Mouse (Mus musculus) forebrain, embryonic 14.5 days (tissue): ENCODE results near the gene Kat5. TPM values are rescaled to one million over a fixed set of nuclear protein-coding genes. Genes with fewer than 3 reads are reported as not detected.

ENCODE experiments used
- polyA plus RNA-seq: library from polyadenylated mRNA; unstranded; fragments of >200 nt; fragmentation: Nextera tagmentation; extraction: Ambion mirVana; gene quantifications from 2 replicates; pipeline ENCODE4 v1.2.1, GENCODE M21; 2014

Gene Kat5
- polyA plus RNA-seq, 1 experiment from 2014 or later, result 43.7 TPM

Other genes with a start within 250 kb of the Kat5 start
- gene Eif1ad, start 243.5 kb downstream of the Kat5 start, polyA plus RNA-seq, result 33.0 and 36.2 TPM in 2 replicates
- gene Banf1, start 243.1 kb downstream of the Kat5 start, polyA plus RNA-seq, result 417 and 471 TPM in 2 replicates
- gene Sart1, start 221.5 kb downstream of the Kat5 start, polyA plus RNA-seq, result 58.3 and 64.2 TPM in 2 replicates
- gene Tsga10ip, start 207.7 kb downstream of the Kat5 start, polyA plus RNA-seq, result not detected in 2 replicates
- 255 and 263 TPM in 2 replicates for gene Drap1, start 185.3 kb downstream of the Kat5 start, polyA plus RNA-seq
- 36.7 and 46.9 TPM in 2 replicates for gene AI837181, start 185.1 kb downstream of the Kat5 start, polyA plus RNA-seq
- gene Fosl1, start 162.7 kb downstream of the Kat5 start, polyA plus RNA-seq, result not detected in 2 replicates
- 5.9 and 6.4 TPM in 2 replicates for gene Ccdc85b, start 152.3 kb downstream of the Kat5 start, polyA plus RNA-seq
- gene Fibp, start 149.6 kb downstream of the Kat5 start, polyA plus RNA-seq, result 153 and 167 TPM in 2 replicates
- gene Ctsw, start 141.7 kb downstream of the Kat5 start, polyA plus RNA-seq, result 3.4 and 5.3 TPM in 2 replicates
- gene Efemp2, start 136.3 kb downstream of the Kat5 start, polyA plus RNA-seq, result 25.1 and 29.0 TPM in 2 replicates
- gene Mus81, start 121.8 kb downstream of the Kat5 start, polyA plus RNA-seq, result 51.8 and 57.1 TPM in 2 replicates
- 4,491 and 4,757 TPM in 2 replicates for gene Cfl1, start 119.8 kb downstream of the Kat5 start, polyA plus RNA-seq
- 0.28 TPM in 1 of 2 replicates, not detected in the other for gene 1700020D05Rik, start 106.5 kb downstream of the Kat5 start, polyA plus RNA-seq
- 55.3 and 73.2 TPM in 2 replicates for gene Snx32, start 99.7 kb downstream of the Kat5 start, polyA plus RNA-seq
- gene Ovol1, start 49.6 kb downstream of the Kat5 start, polyA plus RNA-seq, result 0.16 TPM in 1 of 2 replicates, not detected in the other
- gene Ap5b1, start 42.2 kb downstream of the Kat5 start, polyA plus RNA-seq, result 1.5 and 1.6 TPM in 2 replicates
- gene Rnaseh2c, start 8.4 kb downstream of the Kat5 start, polyA plus RNA-seq, result 85.7 and 95.8 TPM in 2 replicates
- gene Rela, start 27.2 kb upstream of the Kat5 start, polyA plus RNA-seq, result 29.8 and 35.8 TPM in 2 replicates
- 9.2 and 10.2 TPM in 2 replicates for gene Sipa1, start 53.5 kb upstream of the Kat5 start, polyA plus RNA-seq
- 9.2 and 11.8 TPM in 2 replicates for gene Map3k11, start 78.5 kb upstream of the Kat5 start, polyA plus RNA-seq
- 20.9 and 24.6 TPM in 2 replicates for gene Pcnx3, start 78.7 kb upstream of the Kat5 start, polyA plus RNA-seq
- gene Kcnk7, start 94.1 kb upstream of the Kat5 start, polyA plus RNA-seq, result 0.17 TPM in 1 of 2 replicates, not detected in the other
- 7.0 and 10.1 TPM in 2 replicates for gene Ehbp1l1, start 116.1 kb upstream of the Kat5 start, polyA plus RNA-seq
- 204 and 233 TPM in 2 replicates for gene Fam89b, start 119.4 kb upstream of the Kat5 start, polyA plus RNA-seq
- 8.5 and 10.7 TPM in 2 replicates for gene Ltbp3, start 130.7 kb upstream of the Kat5 start, polyA plus RNA-seq
- gene Scyl1, start 161.2 kb upstream of the Kat5 start, polyA plus RNA-seq, result 56.1 and 67.9 TPM in 2 replicates